Mouse (Mus musculus): ENCODE results near the gene Ankrd27.

Ankrd27 gene

DNA sequence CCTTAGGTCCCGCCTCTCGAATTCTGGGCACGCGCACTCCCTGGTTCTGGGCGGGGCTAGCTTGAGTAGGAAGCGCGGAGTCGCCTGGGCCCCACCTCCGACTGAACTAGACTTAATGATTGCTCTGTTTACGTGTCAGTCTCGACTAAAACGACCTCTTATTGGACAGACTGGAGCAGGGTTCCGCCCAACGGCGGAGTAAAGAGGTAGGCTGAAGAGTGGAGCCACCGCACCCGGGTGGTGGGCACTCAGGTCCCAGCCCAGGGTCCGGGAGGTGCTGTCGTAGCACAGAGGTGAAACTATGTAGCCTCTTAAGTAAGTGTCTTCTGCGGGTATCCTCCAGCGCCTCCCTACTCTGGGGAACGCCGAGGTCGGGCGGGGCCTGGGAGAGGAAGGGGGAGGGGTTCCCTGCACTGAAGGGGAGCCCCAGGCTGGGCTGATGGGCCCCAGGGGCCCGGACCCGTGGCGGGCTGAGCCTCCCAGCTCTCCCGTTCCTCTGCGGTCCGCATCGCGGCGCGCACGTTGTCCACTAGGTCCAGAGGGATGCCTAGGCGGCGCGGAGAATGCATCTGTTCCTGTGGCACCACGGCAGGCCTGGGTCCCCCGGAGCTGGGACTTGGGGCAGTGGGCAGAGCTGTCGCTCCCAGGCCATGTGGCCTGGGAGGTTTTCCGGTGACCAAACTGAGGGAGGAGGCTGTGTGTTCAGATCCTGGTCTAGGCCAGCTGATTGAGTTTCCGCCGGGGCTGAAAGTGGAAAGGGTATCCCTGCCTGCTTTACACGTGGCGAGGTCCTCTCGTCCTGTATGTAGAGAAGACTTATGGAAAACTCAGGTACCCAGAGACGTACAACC, at the start of gene Ankrd27:
Gene Ankrd27, plus strand, starts transcription at position 190 of the 851 bp plus-strand sequence.
- under 1% methylated on average over 49 of the region's 49 CpGs for WGBS

DNA sequence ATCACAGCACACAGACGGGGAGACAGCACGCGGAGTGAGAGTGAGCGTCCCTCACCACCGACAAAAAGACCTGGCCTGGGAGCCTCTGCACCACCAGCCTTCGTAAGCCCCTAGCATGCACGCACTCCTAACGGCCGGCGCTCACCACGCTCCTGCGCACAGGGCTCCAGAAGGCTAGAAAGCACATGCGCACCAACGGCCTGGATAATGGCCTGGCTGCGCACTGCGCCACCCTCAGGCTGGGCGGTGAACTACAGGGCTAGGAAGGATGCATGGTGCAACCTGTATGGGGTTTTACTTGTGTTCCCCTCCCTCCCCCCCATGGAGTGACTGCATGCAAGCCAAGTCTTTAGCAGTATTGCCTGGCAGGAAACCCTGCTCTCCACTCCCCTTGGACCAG, 48.5 kb upstream of the Ankrd27 start, which contains the start of gene Tdrd12:
Gene Tdrd12, minus strand, starts transcription at position 184 of the 400 bp plus-strand sequence.
- WGBS = 93% methylated on average over 17 of the region's 17 CpGs

DNA sequence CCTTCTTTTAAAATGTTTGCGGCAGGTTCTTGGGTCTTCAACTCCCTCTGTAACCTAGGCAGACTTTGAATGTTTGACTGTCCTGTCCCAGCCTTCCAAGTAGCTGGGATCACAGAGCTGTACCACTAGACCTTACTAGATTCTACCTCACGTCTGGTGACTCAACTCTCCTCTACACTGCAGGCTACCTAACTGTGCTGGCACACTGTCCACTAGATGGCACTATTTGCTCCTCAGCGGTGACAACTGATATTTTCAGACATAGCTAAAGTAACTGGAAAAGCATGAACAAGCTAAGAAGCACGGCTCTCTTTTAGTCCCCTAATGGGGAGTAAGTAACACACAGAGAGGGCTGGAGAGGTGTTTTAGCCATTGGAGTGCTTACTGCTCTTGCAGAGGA, 40.2 kb upstream of the Ankrd27 start:
- WGBS = 28% methylated on average over 4 of the region's 4 CpGs

DNA sequence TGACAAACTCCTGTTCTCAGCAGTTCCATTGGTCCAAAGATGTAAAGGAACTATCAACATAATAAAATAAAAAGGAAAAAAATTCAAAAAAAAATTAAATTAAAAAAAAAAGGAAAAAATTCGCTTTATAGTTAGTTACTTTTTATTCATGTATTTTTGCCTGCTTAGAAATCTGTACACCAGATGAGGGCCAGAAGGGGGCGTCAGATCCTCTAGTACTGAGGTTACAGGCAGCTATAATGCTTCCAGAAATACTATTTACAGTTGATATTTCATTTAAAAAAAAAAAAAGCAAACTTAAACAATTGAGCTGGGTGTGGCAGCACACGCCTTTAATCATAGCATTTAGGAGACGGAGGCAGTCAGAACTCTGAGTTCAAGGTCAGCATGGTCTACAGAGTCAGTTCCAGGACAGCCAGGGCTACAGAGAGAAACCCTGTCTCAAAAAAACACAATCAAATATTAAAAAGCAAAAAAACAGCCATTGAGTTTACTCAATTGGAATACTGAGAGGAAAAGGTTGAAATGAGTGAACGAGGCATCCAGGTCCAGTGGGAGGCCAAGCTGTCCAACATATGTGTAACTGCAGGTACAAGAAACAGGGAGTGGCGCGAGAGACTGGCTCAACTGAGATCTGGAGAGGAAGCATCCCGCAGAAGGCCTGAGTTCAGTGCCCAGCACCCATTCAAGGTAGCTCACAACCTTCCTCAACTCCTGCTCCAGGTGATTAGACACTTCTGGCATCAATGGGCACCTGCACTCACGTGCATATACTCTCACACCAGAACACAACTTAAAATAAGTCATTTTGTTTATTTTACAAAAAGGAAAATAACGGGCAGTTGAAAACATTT, 32.1 kb upstream of the Ankrd27 start:
- WGBS = 53% methylated on average over 10 of the region's 10 CpGs

DNA sequence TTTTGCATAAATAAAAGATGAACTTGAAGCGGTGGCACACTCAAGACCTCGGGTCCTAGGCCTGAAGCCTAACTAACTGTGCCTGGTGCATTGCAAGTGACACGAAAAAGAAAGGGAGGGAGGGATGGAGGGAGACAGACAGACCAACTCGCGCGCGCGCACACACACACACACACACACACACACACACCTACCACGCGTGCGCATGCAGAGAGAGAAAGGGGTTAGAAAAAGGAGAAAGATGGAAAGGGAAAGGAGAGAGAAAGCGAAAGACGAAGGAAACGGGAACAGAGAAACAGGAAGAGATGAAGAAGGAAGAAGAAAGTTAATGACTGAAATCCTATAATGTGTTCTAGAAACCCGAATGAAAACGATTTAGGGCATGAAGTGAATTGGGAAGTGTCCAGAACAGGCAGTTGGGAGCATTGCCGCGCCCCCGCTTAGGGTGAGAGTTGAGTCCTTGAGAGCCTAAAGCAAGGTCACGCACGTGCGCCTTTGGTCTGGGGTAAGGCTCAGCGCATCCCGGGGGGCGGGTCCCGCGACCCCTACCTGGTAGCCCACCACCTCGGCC, 31.4 kb upstream of the Ankrd27 start:
- WGBS = 4% methylated on average over 28 of the region's 28 CpGs

GRCm38 (mm10) chr7:35555224-35556204, 30.5 kb upstream of the Ankrd27 start:
- 1% methylated on average over 93 of the region's 93 CpGs for WGBS

- WGBS = 59% methylated on average over 4 of the region's 4 CpGs
Observed at GRCm38 (mm10) chr7:35556205-35556603, 29.8 kb upstream of the Ankrd27 start, which contains the start of gene Nudt19. Nudt19 (minus strand) TSS chr7:35556304.

- 89% methylated on average over 5 of the region's 5 CpGs for WGBS
Observed at GRCm38 (mm10) chr7:35556905-35557304, 29.1 kb upstream of the Ankrd27 start.

GRCm38 (mm10) chr7:35557577-35557976, 28.5 kb upstream of the Ankrd27 start:
- WGBS = 89% methylated on average over 3 of the region's 3 CpGs

- WGBS = 33% methylated on average over 2 of the region's 2 CpGs
Observed at GRCm38 (mm10) chr7:35558681-35559080, 27.4 kb upstream of the Ankrd27 start.

- WGBS = 93% methylated on average over 3 of the region's 3 CpGs
Observed at GRCm38 (mm10) chr7:35559838-35560237, 26.2 kb upstream of the Ankrd27 start.

GRCm38 (mm10) chr7:35563071-35563470, 23.0 kb upstream of the Ankrd27 start:
- 66% methylated on average over 11 of the region's 11 CpGs for WGBS

GRCm38 (mm10) chr7:35564067-35564865, 21.8 kb upstream of the Ankrd27 start:
- 82% methylated on average over 2 of the region's 2 CpGs for WGBS

DNA sequence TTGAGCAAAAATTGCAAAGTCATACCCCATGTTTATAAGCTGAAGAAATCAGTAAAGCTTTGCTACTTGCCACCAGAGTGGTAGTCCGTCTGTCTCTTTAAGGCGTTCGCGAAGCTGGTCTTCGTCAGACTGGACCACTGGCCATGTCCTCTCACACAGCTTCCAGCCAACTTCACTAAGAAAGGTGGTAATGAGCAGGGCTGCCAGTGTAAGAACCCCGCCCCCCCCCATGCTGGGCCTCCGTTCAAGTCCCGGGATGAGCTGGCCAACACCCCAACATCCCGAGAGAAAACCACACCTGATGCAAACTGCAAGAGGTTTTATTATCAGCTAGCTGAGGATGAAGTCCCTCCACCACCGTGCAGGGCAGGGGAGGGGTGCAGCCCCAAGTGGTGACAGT, 21.2 kb upstream of the Ankrd27 start:
- WGBS = 81% methylated on average over 10 of the region's 10 CpGs

DNA sequence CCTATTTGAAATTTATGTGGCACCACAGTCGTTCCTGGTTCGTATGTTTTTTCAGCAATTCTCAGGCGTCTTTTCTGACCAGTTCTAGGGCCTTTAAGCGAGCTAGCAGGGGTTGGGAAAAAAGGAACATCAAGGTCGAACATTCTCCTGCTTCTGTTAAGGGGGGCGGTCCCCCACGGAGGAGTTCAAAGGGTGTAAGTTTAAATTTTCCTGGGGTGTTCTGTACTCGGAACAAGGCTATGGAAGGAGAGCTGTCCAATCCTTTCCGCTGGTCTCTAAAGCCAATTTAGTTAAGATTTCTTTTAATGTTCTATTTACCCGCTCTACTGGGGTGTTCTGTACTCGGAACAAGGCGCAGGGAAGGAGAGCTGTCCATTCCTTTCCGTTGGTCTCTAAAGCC, 20.1 kb upstream of the Ankrd27 start:
- 84% methylated on average over 13 of the region's 13 CpGs for WGBS

GRCm38 (mm10) chr7:35569724-35570123, 16.3 kb upstream of the Ankrd27 start:
- 91% methylated on average over 4 of the region's 4 CpGs for WGBS

DNA sequence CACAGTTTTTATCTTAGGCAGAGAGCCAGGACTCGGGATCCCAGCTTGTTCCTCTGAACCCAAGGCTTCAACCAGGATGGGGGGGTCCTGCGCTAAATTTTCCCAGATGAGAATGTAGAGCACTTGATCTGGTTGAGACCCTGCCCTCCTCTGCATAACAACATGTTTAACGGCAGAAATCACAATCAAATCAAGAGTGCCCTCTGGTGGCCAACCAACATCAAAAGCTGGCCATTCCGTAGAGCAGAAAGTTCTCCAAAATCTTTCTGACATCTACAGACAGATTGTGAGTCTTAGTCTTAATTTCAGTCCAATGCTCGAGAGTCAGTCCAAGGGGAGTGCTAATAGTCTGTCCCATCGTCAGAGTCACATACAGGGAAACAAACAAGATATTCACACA, 15.2 kb upstream of the Ankrd27 start:
- 14% methylated on average over 6 of the region's 6 CpGs for WGBS

DNA sequence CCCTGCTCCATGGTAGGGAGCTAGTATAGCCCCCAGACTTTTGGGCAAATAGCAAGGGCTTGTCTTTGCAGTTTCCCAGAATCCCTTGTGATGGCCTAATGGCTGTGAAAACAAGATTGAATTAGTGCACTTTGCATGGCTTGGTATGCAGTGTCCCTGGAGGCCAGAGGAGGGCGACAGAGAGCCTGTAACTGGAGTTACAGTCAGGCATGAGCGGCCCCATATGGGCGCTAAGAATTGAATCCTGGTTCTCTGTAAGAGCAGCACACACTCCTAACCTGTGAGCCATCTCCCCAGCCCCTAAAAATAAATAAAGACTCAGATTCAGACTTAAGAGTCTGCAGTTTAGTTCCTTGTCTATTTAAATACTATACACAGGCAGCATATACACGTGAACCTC, 6.2 kb upstream of the Ankrd27 start:
- WGBS = 39% methylated on average over 4 of the region's 4 CpGs

GRCm38 (mm10) chr7:35582719-35583118, 3.3 kb upstream of the Ankrd27 start:
- 73% methylated on average over 5 of the region's 5 CpGs for WGBS

DNA sequence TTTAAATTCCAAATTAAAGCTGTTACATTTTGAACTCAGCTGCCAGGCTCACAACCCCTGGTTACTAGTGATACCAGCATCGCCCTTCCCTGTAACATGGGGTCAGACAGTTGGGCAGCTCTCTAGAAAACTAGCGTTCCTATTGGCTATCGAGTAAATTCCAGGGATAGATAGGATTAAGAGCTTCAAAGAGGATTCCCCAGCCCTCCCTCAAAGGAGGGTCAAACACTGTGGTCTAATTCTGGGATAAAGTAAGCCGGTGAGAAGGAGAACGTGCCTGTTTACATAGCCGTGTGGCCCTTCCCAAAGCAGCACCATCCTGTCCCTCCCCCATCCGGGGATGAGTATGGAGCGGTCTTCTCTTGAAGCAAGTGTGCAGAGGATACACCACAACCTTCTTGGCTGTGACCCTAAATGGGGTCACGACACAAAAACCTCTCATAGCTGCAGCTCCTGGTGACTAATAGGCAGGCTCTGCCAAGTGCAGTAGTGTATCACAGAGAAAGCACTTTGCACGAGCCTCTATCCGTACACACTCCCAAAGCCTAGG, 2.5 kb upstream of the Ankrd27 start:
- 45% methylated on average over 11 of the region's 11 CpGs for WGBS
